Mouse (Mus musculus): ENCODE data around the gene Mogs.

Gene Mogs

GRCm38 (mm10) chr6:83098411-83098810, 16.9 kb upstream of the Mogs start:
- no peak for DNase-seq

DNA sequence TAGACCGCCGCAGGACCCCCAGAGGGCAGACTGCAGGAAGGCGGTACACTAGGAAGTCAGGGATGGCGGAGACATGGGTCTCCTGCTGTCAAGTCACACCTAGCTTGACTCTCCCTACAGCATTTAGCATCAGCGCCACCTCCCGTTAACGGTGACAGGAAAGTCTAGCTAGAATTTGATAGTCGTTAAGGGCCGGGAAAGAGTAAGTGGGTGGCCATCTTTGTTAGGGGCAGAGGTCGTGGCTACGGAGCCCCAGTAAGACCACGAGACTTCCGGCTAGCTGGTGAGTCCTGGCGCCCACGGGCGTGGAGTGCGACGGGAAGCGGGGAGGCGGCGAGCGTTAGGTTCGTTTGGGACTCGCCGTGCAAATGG, 14.0 kb upstream of the Mogs start, which contains the start of the genes Ccdc142 and Gm42688:
TSS of gene Ccdc142 (plus strand) at position 286 of the 372 bp plus-strand sequence.
TSS of gene Gm42688 (plus strand) at position 302 of the 372 bp plus-strand sequence.
- peak; percentile 92 to 93 for DNase-seq

- peak; percentile 72 to 74 for DNase-seq
These were observed 13.4 kb upstream of the Mogs start for GRCm38 (mm10) chr6:83101688-83102556.

- DNase-seq: no peak
These were observed 12.1 kb upstream of the Mogs start for GRCm38 (mm10) chr6:83103130-83103650.

DNA sequence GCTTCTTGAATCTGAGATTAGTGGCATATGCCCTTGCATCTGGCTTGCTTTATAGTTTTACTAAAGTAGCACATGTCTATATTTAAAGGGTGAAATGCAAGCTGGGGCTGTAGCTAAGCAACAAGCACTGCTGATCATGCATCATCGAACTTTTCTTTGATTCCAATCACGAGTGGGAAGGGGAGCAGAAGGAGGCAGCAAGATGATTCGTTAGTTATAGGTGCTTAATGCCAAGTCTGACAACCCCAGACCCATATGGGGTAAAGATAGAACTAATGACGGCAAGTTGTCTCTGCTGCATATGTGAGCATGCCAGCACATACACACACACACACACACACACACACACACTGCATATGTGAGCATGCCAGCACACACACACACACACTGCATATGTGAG, 11.1 kb upstream of the Mogs start:
- no peak for DNase-seq

GRCm38 (mm10) chr6:83107566-83108400, 7.5 kb upstream of the Mogs start:
- peak; percentile 88 to 91 for DNase-seq

- peak; percentile 91 to 92 for DNase-seq
These were observed 6.3 kb upstream of the Mogs start, which contains the start of gene Mrpl53 for GRCm38 (mm10) chr6:83108762-83109668. Gene Mrpl53, plus strand, starts transcription at chr6:83109040.

GRCm38 (mm10) chr6:83111510-83112136, 3.7 kb upstream of the Mogs start:
- no peak for DNase-seq

DNA sequence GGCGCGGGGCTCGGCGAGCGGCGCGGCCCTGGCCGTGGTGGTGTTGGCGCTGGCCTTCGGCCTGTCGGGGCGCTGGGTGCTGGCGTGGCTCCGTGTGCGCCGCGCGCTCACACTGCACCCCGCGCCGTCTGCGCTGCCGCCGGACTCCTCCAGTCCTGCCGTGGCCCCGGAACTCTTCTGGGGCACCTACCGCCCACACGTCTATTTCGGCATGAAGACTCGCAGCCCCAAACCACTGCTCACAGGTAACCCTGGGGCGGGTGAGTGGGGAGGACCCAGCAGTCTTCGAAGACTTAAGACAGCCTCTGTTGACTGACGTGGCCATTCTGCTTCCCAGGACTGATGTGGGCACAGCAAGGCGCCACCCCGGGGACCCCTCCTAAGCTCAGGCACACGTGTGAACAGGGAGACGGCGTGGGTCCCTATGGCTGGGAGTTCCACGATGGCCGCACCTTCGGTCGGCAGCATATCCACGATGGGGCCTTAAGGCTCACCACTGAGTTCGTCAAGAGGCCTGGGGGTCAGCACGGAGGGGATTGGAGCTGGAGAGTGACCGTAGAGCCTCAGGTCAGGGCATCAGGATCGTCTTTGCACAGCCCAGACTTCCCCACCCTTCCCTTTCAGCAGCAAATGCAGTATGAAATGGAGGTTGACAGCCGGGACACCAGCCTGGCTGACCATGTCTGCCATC, 531 bp downstream of the Mogs start:
- peak in 1 of 2 experiments; percentile 47 for DNase-seq

DNA sequence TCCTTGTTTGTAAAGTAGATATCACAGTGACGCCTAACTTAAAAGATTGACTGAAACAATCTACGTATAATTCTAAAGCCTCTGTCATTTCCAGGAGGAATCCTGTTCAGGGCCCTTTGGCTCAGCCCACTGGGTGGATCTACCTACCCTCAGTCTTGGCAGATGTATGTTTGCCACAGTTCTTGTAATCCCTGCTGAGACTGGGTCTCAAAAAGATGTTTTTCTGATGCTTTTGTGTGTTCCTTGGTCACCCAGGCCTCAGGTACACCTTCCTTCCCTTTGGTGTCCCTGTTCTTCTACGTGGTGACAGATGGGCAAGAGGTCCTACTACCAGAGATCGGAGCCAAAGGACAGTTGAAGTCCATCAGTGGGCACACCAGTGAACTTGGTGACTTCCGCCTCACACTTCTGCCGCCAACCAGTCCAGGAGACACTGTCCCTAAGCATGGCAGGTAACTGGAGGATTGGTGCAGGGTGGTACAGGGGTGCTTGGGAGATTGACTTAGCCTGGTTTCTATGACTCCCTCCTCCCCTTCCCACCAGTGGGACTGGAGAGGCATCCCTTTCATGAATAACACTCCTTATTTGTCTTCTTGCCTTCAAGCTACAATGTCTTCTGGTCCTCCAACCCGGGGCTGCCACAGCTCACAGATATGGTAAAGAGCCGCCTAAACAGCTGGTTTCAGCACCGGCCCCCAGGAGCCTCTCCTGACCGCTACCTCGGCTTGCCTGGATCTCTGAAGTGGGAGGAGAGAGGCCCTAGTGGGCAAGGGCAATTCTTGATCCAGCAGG, 1.3 kb downstream of the Mogs start:
- DNase-seq: no peak

DNA sequence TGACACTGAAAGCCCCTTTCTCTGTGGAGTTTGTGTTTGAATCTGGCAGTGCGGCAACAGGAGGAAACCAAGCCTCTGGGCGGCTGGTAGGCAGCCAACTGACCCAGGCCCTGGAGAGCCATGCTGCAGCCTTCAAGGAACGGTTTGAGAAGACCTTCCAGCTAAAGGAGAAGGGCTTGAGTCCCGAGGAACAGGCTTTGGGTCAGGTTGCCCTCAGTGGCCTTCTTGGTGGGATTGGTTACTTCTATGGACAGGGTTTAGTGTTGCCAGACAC, 1.8 kb downstream of the Mogs start:
- DNase-seq: peak in 1 of 2 experiments; percentile 20

- no peak for DNase-seq
These were observed 2.3 kb downstream of the Mogs start for GRCm38 (mm10) chr6:83117616-83118015.

- no peak for DNase-seq
These were observed 3.1 kb downstream of the Mogs start for GRCm38 (mm10) chr6:83118369-83118768.

GRCm38 (mm10) chr6:83118825-83119733, 3.8 kb downstream of the Mogs start:
- DNase-seq: peak in 1 of 2 experiments; percentile 23

DNA sequence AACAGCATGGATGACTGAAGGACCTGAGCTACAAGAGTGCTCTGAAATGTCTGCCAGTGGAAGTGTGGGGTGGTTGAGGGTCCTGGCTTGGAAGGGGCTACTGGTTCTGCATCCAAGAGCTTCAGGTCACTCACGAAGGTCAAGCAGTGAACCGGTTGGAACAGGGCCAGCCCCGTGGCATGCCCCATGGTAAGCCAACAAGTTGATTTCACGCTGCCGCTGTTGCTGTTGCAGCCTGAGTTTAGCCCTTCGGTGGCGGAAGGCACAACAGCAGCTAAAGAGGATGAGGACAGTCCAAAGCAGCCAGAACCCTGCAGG, 4.4 kb downstream of the Mogs start:
- peak; percentile 58 to 60 for DNase-seq

GRCm38 (mm10) chr6:83120930-83121862, 5.9 kb downstream of the Mogs start, which contains the start of gene Wbp1:
Gene Wbp1, minus strand, starts transcription at chr6:83121559.
- DNase-seq: peak; percentile 93 to 95

DNA sequence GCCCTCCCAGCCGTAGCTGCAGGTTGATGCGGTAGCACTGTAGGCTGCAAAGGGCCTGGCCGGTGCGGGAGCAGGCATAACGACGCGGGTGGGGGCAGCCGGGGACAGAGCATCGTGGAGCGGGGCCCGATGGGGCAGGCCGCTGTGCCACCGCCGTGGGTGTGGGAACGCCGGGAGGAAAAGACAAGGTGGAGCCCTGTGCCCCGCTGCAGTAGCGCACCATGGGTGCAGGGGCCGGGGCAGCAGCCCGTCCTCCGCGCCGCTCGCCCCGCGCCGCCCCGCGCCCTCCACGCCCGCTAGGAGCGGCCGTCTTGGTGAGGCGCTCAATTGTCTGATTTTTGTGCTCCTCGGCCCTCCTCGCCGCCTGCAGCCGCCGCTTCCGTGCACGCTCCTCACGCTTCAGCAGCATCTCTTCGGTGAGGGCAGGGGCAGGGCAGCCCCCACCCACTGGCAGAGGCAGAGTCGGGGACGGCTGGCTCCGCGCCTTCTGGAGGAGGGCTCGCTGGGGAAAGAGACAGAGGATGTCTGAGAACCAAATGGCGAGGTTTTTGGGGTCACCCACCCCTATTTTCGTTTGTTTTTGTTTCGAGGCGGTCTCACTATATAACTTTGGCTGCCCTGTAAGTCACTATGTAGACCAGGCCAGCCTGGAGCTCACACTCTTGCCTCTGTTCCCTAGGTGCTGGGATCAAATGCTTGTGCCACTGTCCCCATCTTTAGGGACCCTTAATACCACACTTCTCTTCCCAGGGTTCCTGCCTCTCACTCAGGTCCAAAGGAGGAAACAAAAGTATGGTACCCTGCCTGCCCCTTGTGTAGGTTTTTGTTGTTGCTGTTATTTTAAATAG, 6.8 kb downstream of the Mogs start:
- peak; percentile 73 to 76 for DNase-seq
